Mouse (Mus musculus): ENCODE data around the gene Ccdc181.

Gene Ccdc181

DNA sequence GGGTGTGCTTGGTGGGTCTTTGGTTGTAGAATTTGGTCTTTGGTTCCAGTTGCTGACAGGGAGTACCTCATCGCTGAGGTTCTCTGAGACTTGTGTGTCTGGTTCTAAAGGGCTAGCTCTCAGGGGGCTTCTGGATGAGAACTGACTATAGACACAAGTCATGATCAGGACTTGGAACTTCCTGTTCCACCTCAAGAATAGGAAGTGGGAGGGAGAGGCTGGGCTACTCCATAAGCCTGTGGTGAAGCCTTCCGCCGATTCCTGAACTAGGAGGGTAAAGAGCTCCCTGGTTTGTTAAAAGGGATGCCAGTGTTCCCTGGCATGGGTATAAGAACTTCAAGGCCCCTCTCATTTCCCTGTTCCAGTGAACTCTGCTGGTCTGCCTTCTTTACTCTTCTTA lies 8.6 kb downstream of the Ccdc181 start:
- no peak for DNase-seq (ENCODE audit: low read depth, low spot score)

DNA sequence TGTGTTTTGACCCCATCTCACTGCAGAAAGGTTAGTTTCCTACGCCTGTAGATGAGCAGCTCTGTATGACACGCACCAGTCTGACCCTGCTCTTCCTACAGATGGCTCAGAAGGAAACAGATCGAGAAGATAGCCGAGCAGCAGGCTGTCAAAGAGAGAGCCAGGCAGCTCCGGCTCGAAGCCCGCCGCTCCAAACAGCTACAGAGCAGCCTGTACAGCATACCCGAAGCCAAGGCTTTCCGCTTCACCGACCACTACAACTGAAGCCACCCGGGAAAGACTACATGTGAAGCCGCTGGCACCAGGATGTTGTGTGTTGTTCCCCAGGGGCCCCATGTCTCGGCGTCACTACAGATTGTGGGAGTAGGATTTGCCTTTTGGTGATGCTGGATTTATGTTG lies 12.0 kb downstream of the Ccdc181 start:
- no peak for DNase-seq (ENCODE audit: low read depth, low spot score)

DNA sequence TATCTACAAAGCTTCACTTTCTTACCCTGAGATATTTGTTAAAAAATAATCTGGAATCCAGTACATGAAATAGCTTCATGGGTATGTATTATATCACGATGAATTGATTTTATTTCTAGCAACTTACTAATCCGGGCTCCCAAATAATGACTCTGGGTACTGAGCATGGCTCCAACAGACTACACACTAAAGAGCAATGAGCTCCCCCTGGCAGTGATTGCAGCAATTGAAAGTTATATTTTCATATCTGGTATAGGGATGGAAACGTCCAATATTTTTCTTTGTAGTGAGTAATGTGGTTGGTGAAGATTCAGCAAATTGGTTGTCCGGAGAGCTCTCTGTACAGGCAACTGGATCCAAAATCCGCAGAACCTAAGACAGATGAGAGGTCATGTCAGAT lies 16.7 kb downstream of the Ccdc181 start:
- DNase-seq (ENCODE audit: low read depth, low spot score) = no peak

DNA sequence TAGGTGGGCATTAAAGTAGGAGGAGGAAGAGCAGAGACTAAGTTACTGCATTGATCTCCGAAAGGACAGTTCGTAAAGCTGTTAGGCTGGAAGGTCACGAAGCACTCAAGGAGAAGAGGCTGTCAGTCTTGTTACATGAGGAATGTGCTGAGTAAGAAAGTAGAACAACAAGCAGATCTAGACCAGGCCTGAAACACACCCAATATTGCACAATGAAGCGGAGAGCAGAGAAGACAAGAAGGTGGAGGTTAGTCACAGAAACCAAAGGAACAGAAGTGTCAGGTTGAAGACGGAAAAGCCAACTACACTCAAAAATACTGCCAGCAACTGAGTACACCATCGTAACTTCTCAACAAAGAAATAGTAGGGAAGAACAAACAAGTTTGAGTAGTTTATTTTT lies 18.7 kb downstream of the Ccdc181 start:
- DNase-seq (ENCODE audit: low read depth, low spot score) = no peak

DNA sequence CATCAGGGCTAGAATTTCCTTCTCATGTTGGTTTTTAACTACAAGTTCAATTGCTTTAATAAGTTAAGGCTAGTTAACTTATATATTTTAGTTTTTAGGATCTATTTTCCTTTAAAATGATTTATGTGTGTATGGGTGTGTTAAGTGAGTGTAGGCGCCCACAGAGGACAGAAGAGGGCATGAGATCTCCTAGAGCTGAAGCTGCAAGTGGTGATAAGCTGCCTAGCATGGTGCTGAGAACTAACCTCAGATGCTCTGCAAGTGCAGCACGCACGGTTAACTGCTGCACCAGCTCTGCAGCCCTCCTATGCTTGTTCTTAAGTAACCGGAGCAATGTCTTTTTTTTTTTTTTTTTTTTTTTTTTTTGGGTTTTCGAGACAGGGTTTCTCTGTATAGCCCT lies 21.1 kb downstream of the Ccdc181 start:
- no peak for DNase-seq (ENCODE audit: low read depth, low spot score)

DNA sequence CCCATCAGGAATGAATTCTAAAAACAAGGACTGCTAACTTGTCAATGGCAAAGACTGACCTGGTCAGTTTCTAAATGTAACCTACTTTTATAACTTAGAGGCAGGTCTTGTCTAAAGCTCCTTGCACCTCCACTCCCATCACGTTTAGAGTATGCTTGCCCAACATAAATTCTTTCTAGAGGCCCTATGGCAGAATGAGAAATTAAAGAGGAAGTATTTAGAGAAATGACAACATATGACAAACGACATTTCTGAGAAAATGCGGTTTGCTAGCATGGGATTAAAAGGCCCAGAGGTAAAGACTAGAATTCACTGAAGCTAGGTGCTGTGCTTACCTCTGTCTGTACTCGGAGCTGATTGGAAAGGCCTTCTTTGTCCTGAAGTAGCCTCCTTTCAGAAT lies 26.6 kb downstream of the Ccdc181 start:
- no peak for DNase-seq (ENCODE audit: low read depth, low spot score)

DNA sequence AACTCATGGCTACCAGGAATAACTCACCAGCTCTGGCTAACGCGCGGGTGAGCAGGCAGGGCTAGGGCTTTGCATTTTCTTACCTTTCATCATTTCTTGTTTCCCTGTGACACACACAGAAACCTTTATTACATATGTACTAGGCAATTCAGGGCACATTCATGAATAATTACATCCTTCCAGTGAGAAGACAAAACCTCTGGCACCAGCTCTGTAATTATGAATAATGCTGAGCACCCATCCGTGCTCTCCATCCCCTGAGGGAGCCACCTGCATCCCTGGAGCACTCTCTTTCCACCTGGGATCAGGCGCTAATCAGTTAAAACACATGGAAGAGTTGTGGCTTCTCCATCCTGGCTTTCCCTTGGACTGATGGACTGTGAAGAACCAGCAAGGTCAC lies 28.4 kb downstream of the Ccdc181 start, which contains the start of gene Nme7:
Nme7 (plus strand) TSS at position 301 of the 400 bp plus-strand sequence.
- no peak for DNase-seq (ENCODE audit: low read depth, low spot score)

DNA sequence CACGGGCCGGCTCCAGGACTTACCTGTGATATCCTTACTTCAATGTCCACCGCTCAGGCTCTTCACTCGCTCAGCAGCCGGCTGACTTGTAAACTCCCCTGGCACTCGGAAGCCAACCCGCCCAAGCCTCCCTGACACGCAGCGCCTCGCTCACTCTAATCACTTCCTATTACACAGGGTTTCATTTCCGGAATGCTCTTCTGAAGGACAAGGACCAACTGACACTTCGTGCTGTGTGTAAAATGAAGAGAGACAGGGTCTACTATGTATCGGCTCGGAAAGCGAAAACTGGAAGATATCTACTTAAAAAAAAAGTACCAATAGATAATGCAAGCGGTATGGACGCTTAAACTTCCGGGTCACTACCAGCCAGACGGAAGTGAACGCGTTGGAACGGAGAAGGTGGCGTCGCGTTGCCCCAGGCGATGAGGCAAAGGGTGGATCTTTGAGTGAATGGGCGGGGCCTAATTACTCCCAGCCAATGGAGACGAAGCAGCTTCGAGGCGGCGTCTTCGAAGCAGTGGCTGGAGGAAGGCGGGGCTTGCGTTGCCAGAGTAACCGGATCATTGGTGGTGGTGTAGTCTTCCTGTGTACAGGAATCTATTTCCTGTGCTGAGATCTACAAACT lies 31.9 kb downstream of the Ccdc181 start, which contains the start of gene Blzf1:
Blzf1 (minus strand) TSS at position 366 of the 628 bp plus-strand sequence.
- peak; percentile 96 for DNase-seq (ENCODE audit: low read depth, low spot score)

DNA sequence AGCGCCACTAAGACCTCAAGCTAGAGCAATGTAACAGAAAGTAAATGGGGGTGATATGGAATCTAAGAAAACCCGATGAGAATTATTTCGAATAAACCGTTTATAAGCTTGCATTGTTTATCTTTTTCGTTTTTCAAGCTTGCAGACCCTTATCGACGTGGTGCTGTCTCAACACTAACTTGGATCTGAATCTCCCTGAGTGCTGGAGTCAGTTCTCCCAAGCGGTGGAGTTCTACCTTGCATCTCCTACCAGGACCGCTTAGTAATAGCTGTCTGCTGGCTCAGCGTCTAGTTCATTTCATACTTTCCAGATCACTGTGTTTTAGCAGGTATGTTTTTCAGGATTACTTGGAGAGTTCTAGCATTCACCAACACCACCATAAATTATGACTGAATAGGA lies 32.5 kb downstream of the Ccdc181 start:
- no peak for DNase-seq (ENCODE audit: low read depth, low spot score)

DNA sequence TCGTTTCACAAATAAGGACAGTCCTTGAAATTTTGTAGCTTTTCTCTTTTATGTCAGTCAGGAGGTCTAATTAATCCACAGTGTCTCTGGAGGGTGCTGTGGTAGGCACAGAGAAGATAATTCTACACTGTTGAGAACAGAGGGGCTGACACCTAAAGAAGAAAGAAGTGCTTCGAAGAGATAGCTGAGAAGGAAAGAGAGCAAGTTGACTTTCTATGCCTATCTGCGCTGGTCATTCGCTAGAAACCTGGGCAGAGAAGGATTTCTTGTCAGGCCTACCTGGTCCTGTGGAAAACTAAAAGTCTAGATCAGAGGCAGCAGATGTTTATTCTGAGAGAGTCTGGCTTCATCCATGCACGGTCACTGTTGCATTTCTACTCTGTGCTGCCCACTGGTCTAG lies 38.7 kb downstream of the Ccdc181 start:
- DNase-seq (ENCODE audit: low read depth, low spot score) = no peak

DNA sequence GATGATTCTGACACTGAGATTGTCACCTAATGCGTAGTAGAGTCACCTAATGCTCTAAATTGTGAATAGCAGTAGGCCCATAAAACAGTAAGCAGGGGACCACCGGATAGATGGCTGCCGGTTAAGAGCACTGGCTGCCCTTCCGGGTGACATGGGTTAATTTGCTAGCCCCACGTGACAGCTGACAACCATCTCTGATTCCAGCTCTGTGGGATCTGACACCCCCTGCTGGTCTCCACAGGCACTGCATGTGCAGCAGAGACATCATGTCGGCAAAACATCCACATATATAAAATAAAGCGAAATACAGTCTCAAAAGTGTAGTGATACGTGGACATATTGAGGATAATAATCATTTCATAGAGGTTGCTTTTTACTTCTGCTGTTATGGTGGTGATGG lies 39.9 kb downstream of the Ccdc181 start:
- DNase-seq (ENCODE audit: low read depth, low spot score) = peak; percentile 31

DNA sequence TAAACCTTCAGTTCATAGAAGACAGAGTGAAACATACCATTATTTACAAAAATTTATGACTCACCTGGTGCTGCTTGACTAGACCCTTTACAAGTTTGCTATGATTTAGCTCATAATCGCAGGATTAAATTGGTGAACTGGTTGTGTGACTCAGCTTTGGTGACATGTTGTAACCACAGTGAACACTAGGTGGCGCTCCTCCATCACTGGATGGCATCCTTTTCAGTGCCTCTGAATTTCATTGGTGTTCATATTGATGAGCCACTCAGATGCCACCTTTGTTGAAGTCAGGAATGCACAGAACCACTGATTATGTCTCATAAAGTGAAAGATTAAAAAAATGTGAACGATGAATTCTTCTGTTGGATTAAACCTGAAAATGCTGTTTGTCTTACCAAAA lies 41.3 kb downstream of the Ccdc181 start:
- peak; percentile 60 for DNase-seq (ENCODE audit: low read depth, low spot score)

DNA sequence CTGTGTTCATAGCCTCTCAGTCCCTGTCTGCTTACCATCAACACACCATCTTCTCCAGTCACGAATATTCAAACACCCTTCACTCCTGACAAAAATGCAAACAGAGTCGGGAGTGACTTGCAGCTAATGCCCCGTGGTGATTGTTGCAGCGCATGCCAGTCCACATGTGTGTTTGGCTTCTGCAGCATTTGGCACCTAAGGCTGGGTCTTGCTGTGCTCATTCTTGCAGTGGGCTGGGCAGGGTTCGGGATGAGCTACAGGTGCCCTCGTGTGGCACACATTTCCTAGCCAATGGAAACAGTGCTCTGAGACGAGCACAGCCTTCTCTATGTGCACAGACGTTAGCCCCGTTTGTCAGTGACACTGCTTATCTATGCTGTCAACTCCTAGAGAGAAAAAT lies 41.9 kb downstream of the Ccdc181 start:
- DNase-seq (ENCODE audit: low read depth, low spot score) = no peak

DNA sequence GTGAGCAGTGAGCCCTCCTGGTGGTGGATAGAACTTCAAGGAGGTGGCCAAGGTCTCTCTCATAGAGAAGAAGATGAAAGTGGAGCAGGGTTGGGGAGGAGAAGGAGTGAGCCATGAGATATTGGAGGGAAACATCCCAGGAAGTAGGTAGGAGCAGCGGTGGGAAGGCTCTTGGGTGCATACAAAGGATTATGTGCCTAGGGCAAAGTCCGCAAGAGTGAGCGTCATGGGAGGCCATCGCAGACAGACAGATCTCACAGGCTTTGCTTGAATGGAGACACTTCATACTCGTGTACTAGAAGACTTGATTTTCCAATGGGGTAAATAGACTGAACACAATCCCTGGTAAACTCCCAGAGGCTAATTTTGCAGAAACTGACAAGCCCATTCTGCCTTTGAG lies 43.1 kb downstream of the Ccdc181 start:
- DNase-seq (ENCODE audit: low read depth, low spot score) = no peak

DNA sequence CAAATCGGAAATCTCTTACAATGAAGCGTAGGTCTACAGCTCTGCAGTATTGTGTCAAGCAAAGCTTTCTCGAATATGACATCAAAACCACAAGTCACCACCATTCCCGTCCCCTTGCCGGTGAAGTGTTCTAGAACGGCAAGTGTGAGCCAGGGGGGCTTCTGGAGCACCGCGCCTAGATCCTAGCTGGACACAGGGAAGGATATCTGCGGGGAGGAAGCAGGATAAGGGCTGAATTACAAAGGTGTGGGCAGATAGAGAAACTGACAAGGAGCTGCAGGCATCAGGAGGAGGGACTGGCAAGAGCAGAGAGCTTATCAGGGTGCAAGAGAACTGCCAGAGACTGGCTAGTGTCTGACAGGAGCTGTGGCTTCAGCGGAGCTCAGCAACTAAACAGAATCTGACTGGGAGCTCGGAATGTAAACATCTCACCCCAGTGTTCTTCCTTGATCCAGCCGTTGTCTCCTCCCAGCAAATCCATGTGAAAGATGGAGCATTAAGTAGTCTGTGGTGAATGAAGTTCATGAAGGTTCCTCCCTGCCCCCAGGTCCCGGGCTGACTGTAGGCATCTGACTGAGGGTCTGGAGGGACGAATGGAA lies 44.3 kb downstream of the Ccdc181 start:
- DNase-seq (ENCODE audit: low read depth, low spot score) = no peak

DNA sequence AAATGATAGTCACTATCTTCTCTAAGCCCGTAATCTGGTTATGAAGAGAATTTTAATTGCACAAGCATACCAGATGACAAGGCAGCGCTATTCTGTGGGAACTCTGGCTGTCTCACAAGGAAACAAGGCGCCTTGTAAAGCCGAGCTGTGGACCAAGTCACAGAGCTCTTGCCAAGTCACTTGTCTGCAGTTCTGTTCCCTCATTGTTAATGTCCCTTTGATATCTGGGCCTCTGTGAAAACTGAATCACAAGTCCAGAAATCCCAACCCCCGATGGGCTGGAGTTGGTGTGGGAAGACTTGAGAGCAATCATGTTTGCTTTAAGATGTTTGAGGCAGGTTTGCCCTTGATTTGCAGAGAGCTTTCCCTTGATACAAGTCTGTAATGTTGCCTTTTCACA lies 45.3 kb downstream of the Ccdc181 start:
- no peak for DNase-seq (ENCODE audit: low read depth, low spot score)

DNA sequence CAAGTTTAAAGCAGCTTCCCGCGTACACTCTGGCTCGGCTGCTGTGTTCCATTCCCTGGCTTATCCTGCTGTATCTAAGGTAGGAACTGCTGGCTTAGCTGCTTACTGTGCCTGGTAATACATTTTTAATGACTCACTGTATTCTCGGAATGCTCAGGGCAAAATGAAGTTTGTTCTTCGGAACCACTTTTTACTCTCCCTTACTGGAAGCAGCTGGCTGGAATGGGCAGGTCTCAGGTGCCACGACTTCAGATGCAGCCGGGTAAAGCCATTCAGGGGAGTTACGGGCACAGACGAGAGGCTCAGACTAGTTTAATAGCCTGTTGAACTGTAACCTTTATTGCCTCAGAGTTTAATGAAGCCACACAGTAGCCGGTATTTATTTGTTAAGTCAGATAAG lies 46.0 kb downstream of the Ccdc181 start:
- DNase-seq (ENCODE audit: low read depth, low spot score) = no peak

DNA sequence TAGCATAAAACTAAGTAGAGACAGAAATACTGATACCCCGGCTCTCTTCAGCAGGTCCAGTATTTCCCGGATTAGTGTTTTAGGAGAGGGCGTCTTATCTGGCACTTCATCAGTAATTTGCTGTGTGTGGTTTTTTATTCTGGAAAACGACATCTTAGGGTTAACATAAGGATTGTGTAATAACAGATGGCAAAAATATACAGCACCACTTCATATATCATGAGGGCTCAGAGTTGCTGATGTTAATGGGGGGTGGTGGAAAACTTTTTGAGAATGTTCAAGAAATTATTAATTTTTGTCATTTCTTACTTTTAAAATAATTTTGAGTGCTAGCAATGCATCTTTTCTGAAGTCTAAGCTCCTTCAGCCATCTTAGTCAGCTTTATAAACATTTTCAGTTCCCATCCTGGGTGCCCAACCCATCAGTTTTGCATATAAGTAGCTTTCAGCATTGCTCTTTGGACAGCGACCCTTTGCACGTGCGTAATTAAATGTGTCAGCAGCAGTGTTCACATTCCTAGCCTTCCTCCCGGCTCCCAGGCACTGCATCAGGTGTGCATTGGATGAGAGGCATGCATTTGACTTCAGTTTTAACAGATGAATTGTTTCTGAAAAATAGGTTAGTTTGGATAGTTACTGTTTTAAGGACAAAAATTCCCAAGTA lies 47.7 kb downstream of the Ccdc181 start:
- no peak for DNase-seq (ENCODE audit: low read depth, low spot score)

DNA sequence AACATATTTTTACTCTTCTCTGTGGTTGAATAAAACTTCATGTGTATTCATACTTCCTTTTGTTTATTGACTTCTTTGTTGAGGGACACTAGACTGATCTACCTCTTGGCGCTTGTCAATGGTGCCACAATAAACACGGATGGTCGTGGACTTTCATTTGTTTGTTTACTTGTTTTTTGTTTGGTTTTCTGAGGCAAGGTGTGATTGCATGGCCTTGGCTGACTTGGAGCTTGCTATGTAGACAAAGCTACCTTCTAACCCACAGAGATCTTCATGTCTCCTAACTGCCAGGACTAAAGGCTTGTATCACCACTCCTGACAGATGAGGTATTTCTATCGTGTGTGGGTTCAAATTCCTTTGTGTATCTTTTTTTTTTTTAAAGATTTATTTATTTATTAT lies 48.8 kb downstream of the Ccdc181 start:
- DNase-seq (ENCODE audit: low read depth, low spot score) = no peak

DNA sequence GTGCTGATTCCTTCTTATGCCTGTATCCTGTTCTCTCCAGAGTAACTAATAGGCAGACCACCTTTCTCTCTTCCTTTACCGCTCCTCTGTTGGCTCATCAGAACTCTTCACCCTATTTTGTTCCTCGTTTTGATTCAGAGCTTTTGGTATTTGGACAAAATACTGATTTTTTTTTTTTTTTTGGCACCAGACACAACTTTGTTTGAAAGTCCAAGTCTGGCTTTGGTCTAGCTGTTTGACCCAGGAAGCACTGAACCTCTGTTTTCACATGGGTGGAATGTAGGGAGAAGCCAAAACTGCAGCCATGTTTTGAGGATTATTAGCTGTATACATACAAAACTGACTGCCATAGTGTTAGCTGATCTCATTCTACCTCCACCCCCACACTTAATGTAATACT lies 49.5 kb downstream of the Ccdc181 start:
- DNase-seq (ENCODE audit: low read depth, low spot score) = no peak

DNA sequence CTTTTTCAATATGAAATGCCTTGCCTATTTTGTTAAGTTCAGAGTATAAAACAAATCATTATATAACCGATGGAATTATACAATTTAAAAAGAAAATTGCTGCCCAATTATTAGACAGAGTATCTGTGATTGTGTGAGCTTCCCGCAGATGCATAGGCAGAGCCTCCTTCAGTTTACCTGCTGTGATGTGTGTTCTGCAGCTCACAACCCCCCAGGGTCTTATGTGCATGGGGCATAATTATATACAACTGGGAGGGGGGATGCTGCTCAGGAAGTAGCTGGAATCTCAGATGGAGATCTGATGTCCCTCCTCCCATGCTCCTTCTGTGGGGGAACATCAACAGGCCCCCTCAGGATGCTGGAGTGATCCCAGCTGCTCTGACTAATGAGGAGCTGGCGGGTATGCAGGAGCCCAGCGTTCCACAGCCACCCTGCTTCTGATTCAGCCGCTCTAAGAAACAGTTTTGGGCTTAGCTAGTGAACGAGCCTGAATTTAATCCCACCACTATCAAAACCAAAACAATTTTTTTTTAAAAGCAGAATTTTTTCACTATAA lies 51.3 kb downstream of the Ccdc181 start:
- no peak for DNase-seq (ENCODE audit: low read depth, low spot score)

DNA sequence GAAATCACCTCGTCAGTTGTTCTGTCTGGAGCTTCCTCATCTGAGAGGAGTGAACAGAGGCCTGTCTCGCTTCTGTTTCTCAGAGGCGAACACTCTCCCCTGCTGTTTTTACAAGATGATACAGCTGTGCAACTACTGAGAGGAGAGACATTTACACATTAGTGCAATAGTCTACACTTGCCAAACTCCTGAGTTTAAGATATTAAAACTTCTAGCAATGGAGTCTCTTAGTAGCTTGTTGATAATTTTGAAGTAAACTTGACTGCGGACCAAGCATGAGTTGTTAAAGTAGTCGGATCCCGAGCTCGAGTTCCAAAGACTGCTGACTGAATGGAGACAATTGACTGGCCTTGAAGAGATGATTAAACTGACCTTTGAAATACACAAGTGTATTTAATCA lies 52.4 kb downstream of the Ccdc181 start:
- DNase-seq (ENCODE audit: low read depth, low spot score) = no peak

DNA sequence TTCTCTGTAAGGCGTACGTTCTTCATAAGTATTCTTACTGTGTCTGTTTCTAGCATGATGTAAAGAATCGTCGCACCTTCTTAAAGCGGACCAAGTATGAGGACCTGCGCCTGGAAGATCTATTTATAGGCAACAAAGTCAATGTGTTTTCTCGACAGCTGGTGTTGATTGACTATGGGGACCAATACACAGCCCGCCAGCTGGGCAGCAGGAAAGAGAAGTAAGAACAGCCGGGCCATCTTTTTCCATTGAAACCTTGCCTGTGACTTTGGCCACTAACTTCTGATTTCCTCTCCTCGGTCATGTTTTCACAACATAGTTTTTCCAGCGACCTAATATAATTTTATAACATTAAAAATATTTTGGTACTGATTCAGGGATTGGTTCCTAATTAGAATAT lies 57.2 kb downstream of the Ccdc181 start:
- DNase-seq (ENCODE audit: low read depth, low spot score) = no peak

Measured in retina, postnatal 7 days (tissue).